Mouse (Mus musculus): ENCODE data around the gene Gucy2c. TPM values are rescaled to one million over a fixed set of nuclear protein-coding genes. Genes with fewer than 3 reads are reported as not detected.

Gucy2c gene
- total RNA-seq, 1 experiment: 0.09 TPM

DNA sequence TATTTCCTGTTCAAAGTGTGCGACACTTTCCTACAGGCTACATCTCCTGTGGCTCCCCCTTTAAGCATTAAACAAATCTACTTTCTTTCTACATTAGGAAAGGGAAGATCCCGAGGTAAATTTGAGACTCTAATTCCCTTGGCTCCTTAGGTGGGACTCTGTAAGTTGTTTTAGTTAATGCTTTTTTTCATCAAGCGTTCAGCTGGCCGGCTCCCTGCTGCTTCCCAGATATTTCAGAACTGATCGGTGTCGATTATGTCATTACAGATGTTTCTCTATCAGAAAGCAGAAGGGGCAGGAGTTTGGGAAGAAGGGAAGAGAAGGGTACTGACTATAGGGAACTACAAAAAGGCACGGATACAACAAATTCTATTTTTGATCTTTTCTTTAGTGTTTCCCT, 45.6 kb upstream of the Gucy2c start:
- Histone ChIP-seq H3K9ac (ENCODE audit: insufficient read depth, low read depth, low read length, poor library complexity, severe bottlenecking) (peak overlapping the region; percentile 98; the same call in 1 of the 2 replicates), H3K4me1 (ENCODE audit: control insufficient read depth in 2 of 2, insufficient read depth in 2 of 2, low read length in 2 of 2, poor library complexity in 1 of 2) (peaks cover 0 to 3% of the 10 kb centered on the region in 2 experiments; a peak in 2 of 4 replicates), H3K27ac (ENCODE audit: insufficient read depth, low read depth, low read length, poor library complexity, severe bottlenecking) (no peak overlapping the region), H3K36me3 (ENCODE audit: control insufficient read depth, insufficient read depth, low read length, poor library complexity, severe bottlenecking) (peaks cover 16% of the 10 kb centered on the region), H3K4me3 (ENCODE audit: insufficient read depth in 1 of 2, low read depth in 1 of 2, low read length in 2 of 2, poor library complexity in 1 of 2, severe bottlenecking in 1 of 2) (peak overlapping the region; percentile 86 to 91), H3K9me3 (ENCODE audit: control insufficient read depth, insufficient read depth, low read depth, low read length) (no peaks in the 10 kb centered on the region)
- TF ChIP-seq CHD2 (IDR thresholded peaks at IDR 0.05; ENCODE audit: low read depth, low read length): no peak
- TF ChIP-seq HCFC1 (IDR thresholded peaks at IDR 0.05; ENCODE audit: borderline replicate concordance, insufficient read depth, low read length): no peak
- no peak for TF ChIP-seq ZNF384 (IDR thresholded peaks at IDR 0.05; ENCODE audit: low read depth, low read length)
- TF ChIP-seq ZC3H11A (IDR thresholded peaks at IDR 0.05; ENCODE audit: borderline replicate concordance, low read depth, low read length): no peak
- no peak for TF ChIP-seq MAFK (IDR thresholded peaks at IDR 0.05; ENCODE audit: insufficient read depth, low read depth, low read length)
- in situ Hi-C loops (cut with MboI; ENCODE audit: low sequenced_read_pairs in 2 of 2, unreplicated experiment in 2 of 2): no loop called here
- no peak for DNase-seq (ENCODE audit: low read depth, low spot score)

DNA sequence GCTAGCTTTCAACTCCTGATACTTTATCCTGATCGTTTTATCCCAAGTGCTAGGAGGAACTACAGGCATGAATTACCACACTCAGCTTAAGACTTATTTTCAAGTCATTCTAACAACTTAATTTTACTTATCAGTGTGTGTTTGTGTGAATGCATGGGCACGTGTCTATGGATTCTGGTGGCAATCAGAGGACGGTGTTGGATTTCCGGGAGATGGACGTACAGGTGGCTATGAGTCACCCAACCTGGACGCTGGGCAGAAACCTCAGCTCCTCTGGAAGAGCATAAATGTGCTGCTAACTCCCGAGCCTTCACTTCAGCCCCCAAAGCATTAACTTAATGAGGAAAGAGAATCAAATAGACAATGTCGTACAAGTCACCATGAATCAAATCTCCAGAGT, 43.4 kb upstream of the Gucy2c start:
- H3K27ac ChIP-seq (ENCODE audit: insufficient read depth, low read depth, low read length, poor library complexity, severe bottlenecking): no peak overlapping the region
- no peaks in the 10 kb centered on the region for H3K9me3 ChIP-seq (ENCODE audit: control insufficient read depth, insufficient read depth, low read depth, low read length)
- DNase-seq (ENCODE audit: low read depth, low spot score): no peak
- TF ChIP-seq HCFC1 (IDR thresholded peaks at IDR 0.05; ENCODE audit: borderline replicate concordance, insufficient read depth, low read length): no peak
- TF ChIP-seq CHD2 (IDR thresholded peaks at IDR 0.05; ENCODE audit: low read depth, low read length): no peak
- TF ChIP-seq ZC3H11A (IDR thresholded peaks at IDR 0.05; ENCODE audit: borderline replicate concordance, low read depth, low read length): no peak
- no peak for TF ChIP-seq ZNF384 (IDR thresholded peaks at IDR 0.05; ENCODE audit: low read depth, low read length)
- TF ChIP-seq MAFK (IDR thresholded peaks at IDR 0.05; ENCODE audit: insufficient read depth, low read depth, low read length): no peak
- H3K9ac ChIP-seq (ENCODE audit: insufficient read depth, low read depth, low read length, poor library complexity, severe bottlenecking): no peak overlapping the region
- in situ Hi-C loops (cut with MboI; ENCODE audit: low sequenced_read_pairs in 2 of 2, unreplicated experiment in 2 of 2): no loop called here
- H3K36me3 ChIP-seq (ENCODE audit: control insufficient read depth, insufficient read depth, low read length, poor library complexity, severe bottlenecking): peaks cover 35% of the 10 kb centered on the region
- no peak overlapping the region for H3K4me3 ChIP-seq (ENCODE audit: insufficient read depth in 1 of 2, low read depth in 1 of 2, low read length in 2 of 2, poor library complexity in 1 of 2, severe bottlenecking in 1 of 2)
- H3K4me1 ChIP-seq (ENCODE audit: control insufficient read depth in 2 of 2, insufficient read depth in 2 of 2, low read length in 2 of 2, poor library complexity in 1 of 2): peaks cover 0 to 3% of the 10 kb centered on the region in 2 experiments; a peak in 2 of 4 replicates

DNA sequence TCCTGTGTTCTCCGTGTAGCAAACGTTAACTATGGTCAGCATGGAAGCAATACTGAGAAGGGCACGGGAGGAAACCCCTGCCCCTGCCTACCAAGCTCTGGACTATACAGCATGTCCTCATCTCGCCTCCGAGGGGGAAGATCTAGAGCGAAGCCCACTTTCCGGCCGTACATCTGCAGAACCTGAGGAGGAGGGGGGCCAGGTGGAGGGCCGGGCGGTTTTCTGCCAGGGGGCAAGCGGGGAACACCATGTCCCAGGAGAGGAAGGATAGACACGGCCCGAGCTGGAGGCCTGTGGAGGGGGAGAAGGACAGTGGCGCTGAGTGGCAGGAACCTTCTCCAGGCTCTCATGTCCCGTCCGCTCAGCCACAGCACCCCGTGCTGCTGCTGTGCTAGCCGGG, 39.5 kb upstream of the Gucy2c start:
- Histone ChIP-seq H3K36me3 (ENCODE audit: control insufficient read depth, insufficient read depth, low read length, poor library complexity, severe bottlenecking) (peaks cover 57% of the 10 kb centered on the region), H3K9me3 (ENCODE audit: control insufficient read depth, insufficient read depth, low read depth, low read length) (no peaks in the 10 kb centered on the region), H3K9ac (ENCODE audit: insufficient read depth, low read depth, low read length, poor library complexity, severe bottlenecking) (no peak overlapping the region), H3K4me3 (ENCODE audit: insufficient read depth in 1 of 2, low read depth in 1 of 2, low read length in 2 of 2, poor library complexity in 1 of 2, severe bottlenecking in 1 of 2) (no peak overlapping the region), H3K27ac (ENCODE audit: insufficient read depth, low read depth, low read length, poor library complexity, severe bottlenecking) (no peak overlapping the region), H3K4me1 (ENCODE audit: control insufficient read depth in 2 of 2, insufficient read depth in 2 of 2, low read length in 2 of 2, poor library complexity in 1 of 2) (0 out of 4 replicates have a peak, but pooled peaks cover 0 to 6% of the 10 kb centered on the region in 2 experiments)
- no peak for DNase-seq (ENCODE audit: low read depth, low spot score)
- in situ Hi-C loops (cut with MboI; ENCODE audit: low sequenced_read_pairs in 2 of 2, unreplicated experiment in 2 of 2): no loop called here
- TF ChIP-seq HCFC1 (IDR thresholded peaks at IDR 0.05; ENCODE audit: borderline replicate concordance, insufficient read depth, low read length) (no peak), ZNF384 (IDR thresholded peaks at IDR 0.05; ENCODE audit: low read depth, low read length) (no peak), MAFK (IDR thresholded peaks at IDR 0.05; ENCODE audit: insufficient read depth, low read depth, low read length) (no peak), ZC3H11A (IDR thresholded peaks at IDR 0.05; ENCODE audit: borderline replicate concordance, low read depth, low read length) (no peak), CHD2 (IDR thresholded peaks at IDR 0.05; ENCODE audit: low read depth, low read length) (no peak)

DNA sequence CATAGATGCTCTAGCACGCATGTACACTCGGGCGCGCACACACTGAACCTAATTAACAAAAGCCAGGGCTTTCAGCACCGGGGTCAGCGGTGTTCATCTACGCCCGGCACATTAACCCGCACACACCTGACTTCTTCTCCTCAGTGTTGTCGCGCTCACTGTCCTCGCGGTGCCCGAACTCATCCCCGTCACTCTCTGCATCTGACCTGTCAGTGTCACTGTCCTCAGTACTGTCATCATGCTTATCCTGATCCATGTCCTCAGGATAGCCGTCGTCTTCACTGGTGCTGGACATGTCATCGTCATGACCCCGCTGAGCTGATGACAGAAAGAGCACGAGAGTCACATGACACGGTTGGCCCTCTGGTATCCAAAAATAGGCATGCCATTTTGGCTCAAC, 38.8 kb upstream of the Gucy2c start:
- in situ Hi-C loops (cut with MboI; ENCODE audit: low sequenced_read_pairs in 2 of 2, unreplicated experiment in 2 of 2): no loop called here
- Histone ChIP-seq H3K27ac (ENCODE audit: insufficient read depth, low read depth, low read length, poor library complexity, severe bottlenecking) (no peak overlapping the region), H3K9ac (ENCODE audit: insufficient read depth, low read depth, low read length, poor library complexity, severe bottlenecking) (no peak overlapping the region), H3K9me3 (ENCODE audit: control insufficient read depth, insufficient read depth, low read depth, low read length) (no peaks in the 10 kb centered on the region), H3K4me3 (ENCODE audit: insufficient read depth in 1 of 2, low read depth in 1 of 2, low read length in 2 of 2, poor library complexity in 1 of 2, severe bottlenecking in 1 of 2) (no peak overlapping the region), H3K4me1 (ENCODE audit: control insufficient read depth in 2 of 2, insufficient read depth in 2 of 2, low read length in 2 of 2, poor library complexity in 1 of 2) (0 out of 4 replicates have a peak, but pooled peaks cover 0 to 6% of the 10 kb centered on the region in 2 experiments), H3K36me3 (ENCODE audit: control insufficient read depth, insufficient read depth, low read length, poor library complexity, severe bottlenecking) (peaks cover 63% of the 10 kb centered on the region)
- TF ChIP-seq HCFC1 (IDR thresholded peaks at IDR 0.05; ENCODE audit: borderline replicate concordance, insufficient read depth, low read length): no peak
- no peak for TF ChIP-seq ZNF384 (IDR thresholded peaks at IDR 0.05; ENCODE audit: low read depth, low read length)
- TF ChIP-seq ZC3H11A (IDR thresholded peaks at IDR 0.05; ENCODE audit: borderline replicate concordance, low read depth, low read length): no peak
- TF ChIP-seq MAFK (IDR thresholded peaks at IDR 0.05; ENCODE audit: insufficient read depth, low read depth, low read length): no peak
- no peak for TF ChIP-seq CHD2 (IDR thresholded peaks at IDR 0.05; ENCODE audit: low read depth, low read length)
- no peak for DNase-seq (ENCODE audit: low read depth, low spot score)
